Mouse (Mus musculus): ENCODE results near the gene Prkab1. TPM values are rescaled to one million over a fixed set of nuclear protein-coding genes. Genes with fewer than 3 reads are reported as not detected.

Gene Prkab1
- polyA plus RNA-seq (2015; fragmentation: Nextera tagmentation; extraction: Ambion mirVana): 37.8 and 43.9 TPM in 2 replicates

DNA sequence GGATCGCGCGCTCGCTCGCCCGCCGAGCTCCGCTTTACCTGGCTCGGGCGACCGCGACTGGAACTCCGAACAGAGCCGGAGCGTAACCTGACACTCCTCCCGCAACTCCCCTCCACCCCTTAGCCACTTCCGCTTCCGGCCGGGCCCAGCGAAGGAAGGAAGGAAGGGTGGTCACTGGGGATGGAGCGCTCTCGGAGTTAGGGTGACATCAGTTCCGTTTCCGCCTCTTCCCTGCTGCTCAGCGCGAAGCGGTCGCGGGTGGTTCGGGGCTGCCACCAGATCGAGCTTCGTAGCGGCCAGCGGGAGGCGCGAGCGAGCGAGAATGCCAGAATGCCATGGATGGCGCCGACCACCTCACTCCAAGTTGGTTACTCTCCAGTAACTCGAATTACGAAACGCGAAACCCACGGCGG, at the start of gene Prkab1:
Prkab1 (minus strand) TSS at position 182 of the 413 bp plus-strand sequence.
- peak within 1 kb of the TSS; percentile 91 for H3K9ac ChIP-seq (ENCODE audit: low read length)
- peaks cover 23% of the 10 kb centered on the region for H3K4me1 ChIP-seq (ENCODE audit: control insufficient read depth, insufficient read depth, low read length)
- H3K4me3 ChIP-seq (ENCODE audit: low read length): peak within 1 kb of the TSS; percentile 94
- H3K9me3 ChIP-seq (replicated peaks; ENCODE audit: control insufficient read depth, low read length): no peaks in the 10 kb centered on the region
- peak; percentile 94 for ATAC-seq (replicated peaks; ENCODE audit: extremely low read depth, insufficient read depth, low FRiP score)
- H3K27me3 ChIP-seq (ENCODE audit: control insufficient read depth, insufficient read depth, low read length): no peaks in the 10 kb centered on the region
- peak within 1 kb of the TSS; percentile 86 for H3K27ac ChIP-seq (ENCODE audit: low read length)
- WGBS: under 1% methylated on average over 46 of the region's 46 CpGs
- peak within 1 kb of the TSS; percentile 94 for H3K4me2 ChIP-seq (ENCODE audit: low read depth, low read length)
- peaks cover 21% of the 10 kb centered on the region for H3K36me3 ChIP-seq (ENCODE audit: control insufficient read depth, insufficient read depth)

DNA sequence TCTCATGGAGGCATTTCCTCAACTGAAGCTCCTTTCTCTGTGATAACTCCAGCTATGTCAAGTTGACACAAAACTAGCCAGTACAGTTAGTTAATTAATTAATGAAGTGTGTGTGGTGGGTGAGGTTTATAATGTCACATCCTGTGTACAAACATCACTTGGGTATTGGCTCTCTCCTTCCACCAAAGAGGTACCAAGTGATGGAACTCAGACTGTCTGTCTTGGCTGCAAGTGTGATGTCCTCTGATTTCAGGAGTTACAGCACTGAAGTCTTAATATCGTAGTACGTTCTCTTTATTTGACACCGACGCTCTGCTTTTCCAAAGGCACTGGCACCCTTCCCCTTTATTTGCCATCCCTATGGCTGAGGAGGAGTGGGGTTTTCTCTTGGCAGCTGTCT, 45.3 kb upstream of the Prkab1 start:
- Histone ChIP-seq H3K36me3 (ENCODE audit: control insufficient read depth, insufficient read depth) (no peaks in the 10 kb centered on the region), H3K4me2 (ENCODE audit: low read depth, low read length) (no peak overlapping the region), H3K9ac (ENCODE audit: low read length) (no peak overlapping the region), H3K4me3 (ENCODE audit: low read length) (no peak overlapping the region), H3K4me1 (ENCODE audit: control insufficient read depth, insufficient read depth, low read length) (no peaks in the 10 kb centered on the region), H3K27ac (ENCODE audit: low read length) (no peak overlapping the region), H3K27me3 (ENCODE audit: control insufficient read depth, insufficient read depth, low read length) (no peaks in the 10 kb centered on the region), H3K9me3 (replicated peaks; ENCODE audit: control insufficient read depth, low read length) (no peaks in the 10 kb centered on the region)
- ATAC-seq (replicated peaks; ENCODE audit: extremely low read depth, insufficient read depth, low FRiP score): no peak
- WGBS: 92% methylated on average over 4 of the region's 4 CpGs

DNA sequence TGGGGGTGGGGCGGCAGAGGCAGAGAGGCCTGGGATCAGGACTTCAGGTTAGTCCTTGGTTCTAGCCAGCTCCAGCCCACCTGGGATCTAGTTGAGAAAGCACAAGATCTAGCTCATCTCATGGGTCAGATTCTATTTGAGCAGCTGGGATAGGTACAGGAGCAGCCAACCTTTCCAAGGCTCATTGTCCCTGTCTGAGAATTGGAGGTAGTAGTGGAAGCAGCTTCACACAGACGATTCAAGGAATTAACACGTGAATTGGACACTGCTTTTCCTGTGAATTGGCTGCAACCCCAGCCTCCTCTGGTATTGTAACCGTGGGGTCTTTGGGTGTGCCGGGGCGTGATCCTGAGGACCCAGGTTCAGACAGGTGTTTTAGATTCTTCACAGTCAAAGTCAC, 28.5 kb upstream of the Prkab1 start:
- 52% methylated on average over 6 of the region's 6 CpGs for WGBS
- Histone ChIP-seq H3K27ac (ENCODE audit: low read length) (no peak overlapping the region), H3K4me3 (ENCODE audit: low read length) (no peak overlapping the region), H3K4me1 (ENCODE audit: control insufficient read depth, insufficient read depth, low read length) (no peaks in the 10 kb centered on the region), H3K36me3 (ENCODE audit: control insufficient read depth, insufficient read depth) (no peaks in the 10 kb centered on the region), H3K9ac (ENCODE audit: low read length) (no peak overlapping the region), H3K9me3 (replicated peaks; ENCODE audit: control insufficient read depth, low read length) (no peaks in the 10 kb centered on the region), H3K27me3 (ENCODE audit: control insufficient read depth, insufficient read depth, low read length) (no peaks in the 10 kb centered on the region), H3K4me2 (ENCODE audit: low read depth, low read length) (no peak overlapping the region)
- no peak for ATAC-seq (replicated peaks; ENCODE audit: extremely low read depth, insufficient read depth, low FRiP score)

DNA sequence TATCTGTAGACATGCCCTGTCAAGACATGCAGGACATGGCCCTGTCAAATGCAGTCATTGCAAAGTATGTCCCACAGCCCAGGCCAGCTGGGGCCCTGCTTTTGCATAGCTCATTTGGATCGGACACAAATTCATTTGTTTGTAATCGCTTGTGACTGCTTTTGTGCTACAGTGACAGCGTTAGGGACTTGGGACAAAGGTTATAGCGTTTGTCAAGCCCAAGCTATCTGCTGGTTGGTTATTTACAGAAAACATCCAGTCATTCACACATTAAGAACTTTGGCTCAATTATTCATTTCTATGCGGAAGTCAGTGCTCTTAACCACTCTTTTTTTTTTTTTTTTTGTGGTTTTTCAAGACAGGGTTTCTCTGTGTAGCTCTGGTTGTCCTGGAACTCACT, 27.9 kb upstream of the Prkab1 start:
- H3K4me3 ChIP-seq (ENCODE audit: low read length): no peak overlapping the region
- no peak overlapping the region for H3K27ac ChIP-seq (ENCODE audit: low read length)
- H3K9me3 ChIP-seq (replicated peaks; ENCODE audit: control insufficient read depth, low read length): no peaks in the 10 kb centered on the region
- H3K4me1 ChIP-seq (ENCODE audit: control insufficient read depth, insufficient read depth, low read length): no peaks in the 10 kb centered on the region
- ATAC-seq (replicated peaks; ENCODE audit: extremely low read depth, insufficient read depth, low FRiP score): no peak
- no peaks in the 10 kb centered on the region for H3K36me3 ChIP-seq (ENCODE audit: control insufficient read depth, insufficient read depth)
- 77% methylated on average over 5 of the region's 5 CpGs for WGBS
- H3K4me2 ChIP-seq (ENCODE audit: low read depth, low read length): no peak overlapping the region
- H3K27me3 ChIP-seq (ENCODE audit: control insufficient read depth, insufficient read depth, low read length): no peaks in the 10 kb centered on the region
- no peak overlapping the region for H3K9ac ChIP-seq (ENCODE audit: low read length)

DNA sequence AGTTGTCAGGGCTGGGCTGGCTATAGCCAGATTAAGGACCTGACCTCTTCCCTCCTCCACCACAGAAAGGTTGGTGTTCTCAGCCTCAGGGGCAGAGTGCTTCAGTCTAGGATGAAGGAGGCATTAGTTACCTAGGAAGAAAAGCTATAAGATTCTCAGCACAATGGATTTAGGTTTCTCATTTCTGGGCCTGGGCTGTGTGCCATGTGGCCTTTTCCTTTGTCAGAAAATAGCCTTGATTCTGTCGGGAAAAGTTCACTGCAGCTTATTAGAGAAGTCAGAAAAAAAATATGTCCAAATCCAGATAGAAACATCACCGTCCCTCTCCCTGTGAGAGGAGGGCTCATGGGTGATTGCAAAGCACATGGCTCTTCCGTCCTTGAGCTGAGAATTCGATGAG, 25.5 kb upstream of the Prkab1 start:
- no peak overlapping the region for H3K4me2 ChIP-seq (ENCODE audit: low read depth, low read length)
- no peak for ATAC-seq (replicated peaks; ENCODE audit: extremely low read depth, insufficient read depth, low FRiP score)
- H3K27me3 ChIP-seq (ENCODE audit: control insufficient read depth, insufficient read depth, low read length): no peaks in the 10 kb centered on the region
- no peak overlapping the region for H3K4me3 ChIP-seq (ENCODE audit: low read length)
- H3K9me3 ChIP-seq (replicated peaks; ENCODE audit: control insufficient read depth, low read length): no peaks in the 10 kb centered on the region
- H3K9ac ChIP-seq (ENCODE audit: low read length): no peak overlapping the region
- no peaks in the 10 kb centered on the region for H3K36me3 ChIP-seq (ENCODE audit: control insufficient read depth, insufficient read depth)
- no peaks in the 10 kb centered on the region for H3K4me1 ChIP-seq (ENCODE audit: control insufficient read depth, insufficient read depth, low read length)
- WGBS: 62% methylated on average over 4 of the region's 4 CpGs
- H3K27ac ChIP-seq (ENCODE audit: low read length): no peak overlapping the region

DNA sequence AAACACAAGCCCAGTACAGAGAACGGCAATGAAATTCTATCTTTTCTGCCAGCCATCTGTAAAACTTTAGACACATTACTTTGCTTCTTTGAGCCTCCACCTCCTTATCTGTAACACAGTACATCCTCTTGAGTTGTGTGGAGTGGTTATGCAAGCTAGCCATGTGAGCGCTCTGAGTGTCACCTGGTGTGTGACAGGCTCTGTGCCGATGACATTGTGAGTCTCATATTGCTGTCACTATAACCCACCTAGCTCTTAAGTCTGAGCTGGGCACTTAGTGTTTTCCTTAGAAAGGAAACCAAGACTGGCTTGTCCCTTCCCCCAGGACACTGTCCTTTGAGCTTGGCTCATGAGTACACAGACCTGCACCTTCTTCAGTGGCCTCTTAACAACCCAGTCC, 24.0 kb upstream of the Prkab1 start:
- Histone ChIP-seq H3K4me3 (ENCODE audit: low read length) (no peak overlapping the region), H3K4me1 (ENCODE audit: control insufficient read depth, insufficient read depth, low read length) (no peaks in the 10 kb centered on the region), H3K9me3 (replicated peaks; ENCODE audit: control insufficient read depth, low read length) (no peaks in the 10 kb centered on the region), H3K4me2 (ENCODE audit: low read depth, low read length) (no peak overlapping the region), H3K27me3 (ENCODE audit: control insufficient read depth, insufficient read depth, low read length) (no peaks in the 10 kb centered on the region), H3K27ac (ENCODE audit: low read length) (no peak overlapping the region), H3K9ac (ENCODE audit: low read length) (no peak overlapping the region), H3K36me3 (ENCODE audit: control insufficient read depth, insufficient read depth) (no peaks in the 10 kb centered on the region)
- ATAC-seq (replicated peaks; ENCODE audit: extremely low read depth, insufficient read depth, low FRiP score): no peak
- 73% methylated on average over 3 of the region's 3 CpGs for WGBS

DNA sequence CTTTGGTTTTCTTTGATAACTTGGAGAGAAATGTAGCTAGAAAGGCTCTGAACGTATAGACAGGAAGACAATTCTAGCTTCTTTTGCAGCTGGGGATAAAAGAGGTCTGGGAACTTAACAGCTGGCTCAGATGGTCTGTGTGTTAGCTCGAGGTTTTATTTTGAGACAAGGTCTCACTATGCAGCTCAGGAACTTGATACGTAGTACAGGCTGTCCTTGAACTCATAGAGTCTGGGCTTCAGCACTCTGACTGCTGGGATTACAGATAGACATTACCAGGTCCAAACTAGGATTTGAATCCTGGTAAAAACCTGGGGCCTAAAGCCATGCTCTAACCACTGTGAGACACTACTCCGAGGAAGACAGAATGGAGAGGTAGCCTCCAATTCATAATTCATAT, 21.9 kb upstream of the Prkab1 start:
- no peak overlapping the region for H3K4me2 ChIP-seq (ENCODE audit: low read depth, low read length)

DNA sequence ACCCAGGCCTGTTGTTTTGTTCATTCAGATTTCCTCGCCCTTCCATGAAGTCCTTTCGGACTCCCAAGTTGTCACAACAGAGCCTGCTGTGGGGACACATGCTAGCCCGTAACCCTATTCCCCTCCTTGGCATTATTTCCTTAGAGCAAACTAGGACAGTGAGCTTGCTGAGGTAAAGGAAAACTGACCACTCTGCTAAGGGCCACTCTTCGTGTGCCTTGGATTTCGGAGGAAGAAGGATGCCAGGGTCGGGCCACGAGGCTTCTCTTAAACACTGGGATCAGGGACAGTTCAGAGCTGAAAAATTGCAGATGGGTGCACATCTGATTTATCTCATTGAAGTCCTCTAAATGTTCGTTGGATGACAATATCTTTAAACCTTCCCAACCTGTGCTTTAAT, 21.3 kb upstream of the Prkab1 start:
- H3K9ac ChIP-seq (ENCODE audit: low read length): no peak overlapping the region
- peaks cover 2% of the 10 kb centered on the region; the same call in 1 of the 2 replicates for H3K27me3 ChIP-seq (ENCODE audit: control insufficient read depth, insufficient read depth, low read length)
- H3K36me3 ChIP-seq (ENCODE audit: control insufficient read depth, insufficient read depth): no peaks in the 10 kb centered on the region
- no peak overlapping the region for H3K4me3 ChIP-seq (ENCODE audit: low read length)
- H3K9me3 ChIP-seq (replicated peaks; ENCODE audit: control insufficient read depth, low read length): no peaks in the 10 kb centered on the region
- ATAC-seq (replicated peaks; ENCODE audit: extremely low read depth, insufficient read depth, low FRiP score): no peak
- H3K4me2 ChIP-seq (ENCODE audit: low read depth, low read length): no peak overlapping the region
- no peak overlapping the region for H3K27ac ChIP-seq (ENCODE audit: low read length)
- no peaks in the 10 kb centered on the region for H3K4me1 ChIP-seq (ENCODE audit: control insufficient read depth, insufficient read depth, low read length)
- 82% methylated on average over 8 of the region's 8 CpGs for WGBS

More for the DNA sequence above, 21.9 kb upstream of the Prkab1 start:
- Histone ChIP-seq H3K9ac (ENCODE audit: low read length) (no peak overlapping the region), H3K4me3 (ENCODE audit: low read length) (no peak overlapping the region), H3K4me1 (ENCODE audit: control insufficient read depth, insufficient read depth, low read length) (no peaks in the 10 kb centered on the region), H3K36me3 (ENCODE audit: control insufficient read depth, insufficient read depth) (no peaks in the 10 kb centered on the region), H3K27me3 (ENCODE audit: control insufficient read depth, insufficient read depth, low read length) (no peaks in the 10 kb centered on the region), H3K27ac (ENCODE audit: low read length) (no peak overlapping the region), H3K9me3 (replicated peaks; ENCODE audit: control insufficient read depth, low read length) (no peaks in the 10 kb centered on the region)
- 64% methylated on average over 4 of the region's 4 CpGs for WGBS
- ATAC-seq (replicated peaks; ENCODE audit: extremely low read depth, insufficient read depth, low FRiP score): no peak

DNA sequence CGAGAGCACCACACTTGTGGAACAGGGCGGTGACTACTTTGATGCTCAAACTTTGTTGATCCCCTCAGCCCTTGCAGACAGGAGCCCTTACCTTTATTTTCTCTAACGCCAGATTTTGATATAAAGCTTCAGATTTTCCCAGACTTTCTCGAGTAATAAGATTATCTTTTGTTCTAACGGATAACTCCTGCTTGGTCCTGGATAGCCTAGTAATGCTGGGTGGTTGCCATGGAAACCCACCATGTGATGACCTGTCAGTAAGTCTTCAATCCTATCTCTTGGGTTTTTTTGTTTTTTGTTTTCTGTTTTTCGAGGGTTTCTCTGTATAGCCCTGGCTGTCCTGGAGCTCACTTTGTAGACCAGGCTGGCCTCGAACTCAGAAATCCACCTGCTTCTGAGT, 17.9 kb upstream of the Prkab1 start:
- Histone ChIP-seq H3K36me3 (ENCODE audit: control insufficient read depth, insufficient read depth) (no peaks in the 10 kb centered on the region), H3K9me3 (replicated peaks; ENCODE audit: control insufficient read depth, low read length) (no peaks in the 10 kb centered on the region; the same call in 1 of the 2 replicates), H3K4me1 (ENCODE audit: control insufficient read depth, insufficient read depth, low read length) (no peaks in the 10 kb centered on the region), H3K4me2 (ENCODE audit: low read depth, low read length) (no peak overlapping the region), H3K9ac (ENCODE audit: low read length) (no peak overlapping the region), H3K4me3 (ENCODE audit: low read length) (no peak overlapping the region), H3K27me3 (ENCODE audit: control insufficient read depth, insufficient read depth, low read length) (peaks cover 3% of the 10 kb centered on the region; the same call in 1 of the 2 replicates), H3K27ac (ENCODE audit: low read length) (no peak overlapping the region)
- ATAC-seq (replicated peaks; ENCODE audit: extremely low read depth, insufficient read depth, low FRiP score): no peak
- WGBS: 58% methylated on average over 7 of the region's 7 CpGs

Data from heart, embryonic 16.5 days (tissue).